ENCODE assay signal across 19 mouse cellular contexts in the genomic region with DNA sequence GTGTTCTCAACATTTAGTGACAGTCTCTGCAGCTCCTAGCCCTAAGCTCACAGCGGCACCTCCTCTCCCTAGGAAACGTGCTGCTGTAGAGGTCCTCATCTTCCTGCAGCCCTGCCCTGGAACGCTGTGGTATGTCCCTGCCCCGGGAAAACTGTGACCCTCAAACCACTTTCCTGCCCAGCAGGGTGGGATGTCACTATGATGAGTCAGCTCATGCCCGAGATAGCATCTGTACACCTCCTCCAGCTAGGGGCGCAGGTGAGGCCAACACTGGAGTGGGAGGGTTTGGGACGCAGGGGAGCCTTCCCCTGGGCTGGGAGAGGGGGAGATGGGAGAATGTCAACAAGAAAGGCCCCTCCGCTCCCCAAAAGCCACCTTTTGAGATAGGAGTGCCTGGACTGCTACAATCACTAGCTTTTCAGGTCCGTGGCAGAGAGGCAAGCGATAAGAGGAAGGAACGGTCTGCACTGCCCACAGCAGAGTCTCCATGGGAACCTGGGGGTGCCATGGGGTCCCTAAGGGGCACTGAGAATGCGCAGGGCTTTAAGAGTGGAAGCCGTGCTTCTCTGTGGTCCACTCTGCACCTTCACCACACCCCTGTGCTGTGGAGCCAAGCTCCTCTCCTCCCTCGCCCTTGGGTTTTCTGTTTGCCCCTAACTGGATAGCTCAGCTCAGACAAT.
DNase-seq lines count a peak whose midpoint lies in the region; ATAC-seq lines count a peak whose summit lies in the region.
"Had no signal": no experiment of that assay in that cellular context is flagged by ENCODE, and none has a peak within 500 bp of the region (broad histone marks: within the 10 kb centered on the region; RNA-seq: fewer than 3 reads in every experiment).

No protein-coding gene starts in this region.

- peak overlapping the region; percentile 58 for H3K27ac ChIP-seq in heart, embryonic 13.5 days (replicated peaks)
- peak overlapping the region; percentile 66; the same call in 1 of the 2 replicates for H3K27ac ChIP-seq in stomach, embryonic 16.5 days (ENCODE audit: low read length)
- H3K27ac ChIP-seq: embryonic facial prominence, embryonic 12.5 days; forebrain, embryonic 10.5 days; hindbrain, embryonic 12.5 days; intestine, embryonic 15.5 days; neural tube, embryonic 13.5 days had no signal

- no peak for ATAC-seq in heart, embryonic 13.5 days (ENCODE audit: extremely low read depth, insufficient number of reproducible peaks, low FRiP score, low TSS enrichment)
- ATAC-seq in common myeloid progenitor, adult 5-6 weeks (replicated peaks; ENCODE audit: low read depth, poor library complexity, severe bottlenecking), result peak; percentile 30
- ATAC-seq in stomach, embryonic 16.5 days (ENCODE audit: insufficient read depth, low FRiP score), result no peak
- ATAC-seq: Patski had no signal

- 30% methylated on average over 14 of the region's 14 CpGs for WGBS in heart, embryonic 13.5 days
- 40% methylated on average over 14 of the region's 14 CpGs for WGBS in stomach, embryonic 16.5 days

- H3K4me3 ChIP-seq in heart, embryonic 13.5 days, result no peak overlapping the region
- H3K4me3 ChIP-seq in stomach, embryonic 16.5 days (replicated peaks; ENCODE audit: low read length), result no peak overlapping the region
- H3K4me3 ChIP-seq: embryonic facial prominence, embryonic 12.5 days; forebrain, embryonic 10.5 days; hindbrain, embryonic 12.5 days; intestine, embryonic 15.5 days; neural tube, embryonic 13.5 days had no signal

- peaks cover 54% of the 10 kb centered on the region for H3K4me1 ChIP-seq in heart, embryonic 13.5 days
- peaks cover 12% of the 10 kb centered on the region for H3K4me1 ChIP-seq in stomach, embryonic 16.5 days (ENCODE audit: control insufficient read depth, insufficient read depth, low read length)

- no peak for DNase-seq in heart, adult 11 months
- peak; percentile 33 for DNase-seq in urinary bladder, postnatal 25 days (ENCODE audit: low spot score)
- no peak for DNase-seq in urinary bladder, postnatal 4 days (ENCODE audit: low spot score in 2 of 2)
- DNase-seq in spleen, postnatal 14 days (ENCODE audit: low spot score in 2 of 2), result no peak
- no peak for DNase-seq in yolk sac, embryonic 10.5 days (ENCODE audit: low spot score)
- DNase-seq: cerebellum, adult 11 months; cerebellum, postnatal 36 days; kidney, postnatal 10 days; lung, adult 2 months; thymus, postnatal 4 days had no signal

- H3K36me3 ChIP-seq in heart, embryonic 13.5 days, result no peaks in the 10 kb centered on the region
- H3K36me3 ChIP-seq in stomach, embryonic 16.5 days (ENCODE audit: control insufficient read depth, insufficient read depth, low read length), result no peaks in the 10 kb centered on the region
- H3K36me3 ChIP-seq: embryonic facial prominence, embryonic 12.5 days; forebrain, embryonic 10.5 days; hindbrain, embryonic 12.5 days; intestine, embryonic 15.5 days; neural tube, embryonic 13.5 days had no signal

- H3K4me2 ChIP-seq in heart, embryonic 13.5 days, result no peak overlapping the region
- 0 out of 2 replicates have a peak overlapping the region, but pooled peaks have one; percentile 10 for H3K4me2 ChIP-seq in stomach, embryonic 16.5 days (ENCODE audit: low read depth, low read length)
- H3K4me2 ChIP-seq: embryonic facial prominence, embryonic 12.5 days; hindbrain, embryonic 12.5 days; intestine, embryonic 15.5 days; neural tube, embryonic 13.5 days had no signal

- H3K27me3 ChIP-seq in heart, embryonic 13.5 days (replicated peaks), result 0 out of 2 replicates have a peak, but pooled peaks cover 8% of the 10 kb centered on the region
- H3K27me3 ChIP-seq in stomach, embryonic 16.5 days (ENCODE audit: control insufficient read depth, insufficient read depth, low read length), result no peaks in the 10 kb centered on the region
- H3K27me3 ChIP-seq: embryonic facial prominence, embryonic 12.5 days; hindbrain, embryonic 12.5 days; intestine, embryonic 15.5 days; neural tube, embryonic 13.5 days; Patski had no signal

- no peaks in the 10 kb centered on the region for H3K9me3 ChIP-seq in heart, embryonic 13.5 days
- no peaks in the 10 kb centered on the region for H3K9me3 ChIP-seq in stomach, embryonic 16.5 days (replicated peaks; ENCODE audit: control insufficient read depth, low read length)
- H3K9me3 ChIP-seq: embryonic facial prominence, embryonic 12.5 days; forebrain, embryonic 10.5 days; hindbrain, embryonic 12.5 days; intestine, embryonic 15.5 days; neural tube, embryonic 13.5 days had no signal

- peak overlapping the region; percentile 47; the same call in 1 of the 2 replicates for H3K9ac ChIP-seq in heart, embryonic 13.5 days
- H3K9ac ChIP-seq in stomach, embryonic 16.5 days (ENCODE audit: low read length), result no peak overlapping the region
- H3K9ac ChIP-seq: embryonic facial prominence, embryonic 12.5 days; hindbrain, embryonic 12.5 days; intestine, embryonic 15.5 days; neural tube, embryonic 13.5 days had no signal
